Mouse (Mus musculus) ES-E14 (cell line): ENCODE results near the gene Aak1. TPM values are rescaled to one million over a fixed set of nuclear protein-coding genes. Genes with fewer than 3 reads are reported as not detected.

ENCODE experiments used
- DNase-seq: peaks from one replicate; pipeline ENCODE4 v3.0.0-alpha.2; 2013; ENCODE audit warnings: low read depth, low spot score
- H3K27ac ChIP-seq: 2 replicates; pipeline ENCODE4 v1.5.1; 2012; ENCODE audit warnings: low read depth, mild to moderate bottlenecking, low read length, moderate library complexity, mixed read lengths; ENCODE audit not compliant: poor library complexity, insufficient read depth, severe bottlenecking
- H3K36me3 ChIP-seq: 2 replicates; pipeline ENCODE4 v1.6.1; 2012; ENCODE audit warnings: mild to moderate bottlenecking, low read length, moderate library complexity, mixed read lengths; ENCODE audit not compliant: control insufficient read depth, poor library complexity, insufficient read depth, severe bottlenecking
- H3K4me1 ChIP-seq, 2 experiments: fragments of 150-350 bp in 1 of 2; sonication (generic) in 1 of 2; 2 replicates each; pipeline ENCODE4 v1.6.1; 2012; ENCODE audit warnings: low read length in 2 of 2, mild to moderate bottlenecking in 1 of 2, mixed read lengths in 1 of 2; ENCODE audit not compliant: control insufficient read depth in 2 of 2, insufficient read depth in 2 of 2, poor library complexity in 1 of 2
- H3K4me3 ChIP-seq, 2 experiments: fragments of 150-350 bp in 1 of 2; sonication (generic) in 1 of 2; 2 replicates each; pipeline ENCODE4 v1.5.1; 2012; ENCODE audit warnings: low read length in 2 of 2, low read depth in 1 of 2, mild to moderate bottlenecking in 1 of 2, mixed read lengths in 1 of 2; ENCODE audit not compliant: insufficient read depth in 1 of 2, poor library complexity in 1 of 2, severe bottlenecking in 1 of 2
- H3K9ac ChIP-seq: 2 replicates; pipeline ENCODE4 v1.6.1; 2012; ENCODE audit warnings: low read depth, mild to moderate bottlenecking, low read length, mixed read lengths; ENCODE audit not compliant: poor library complexity, insufficient read depth, severe bottlenecking
- H3K9me3 ChIP-seq: fragments of 150-350 bp; sonication (generic); 2 replicates; pipeline ENCODE4 v1.6.1; 2012; ENCODE audit warnings: low read depth, mild to moderate bottlenecking, low read length; ENCODE audit not compliant: control insufficient read depth, insufficient read depth
- CHD2 ChIP-seq: IDR thresholded peaks from 2 replicates; pipeline ENCODE4 v1.6.1; 2014; ENCODE audit warnings: mild to moderate bottlenecking, low read depth, low read length, inconsistent platforms
- HCFC1 ChIP-seq: IDR thresholded peaks from 2 replicates; pipeline ENCODE4 v1.6.1; 2012; ENCODE audit warnings: low read length, inconsistent platforms, borderline replicate concordance; ENCODE audit not compliant: insufficient read depth
- MAFK ChIP-seq: IDR thresholded peaks from 2 replicates; pipeline ENCODE4 v1.6.1; 2014; ENCODE audit warnings: mild to moderate bottlenecking, low read depth, low read length, inconsistent platforms; ENCODE audit not compliant: insufficient read depth
- ZC3H11A ChIP-seq: IDR thresholded peaks from 2 replicates; pipeline ENCODE4 v1.6.1; 2012; ENCODE audit warnings: low read depth, mild to moderate bottlenecking, inconsistent platforms, low read length, borderline replicate concordance
- ZNF384 ChIP-seq: IDR thresholded peaks from 2 replicates; pipeline ENCODE4 v1.6.1; 2012; ENCODE audit warnings: low read depth, low read length, inconsistent platforms
- in situ Hi-C, 2 experiments: fragments of 600-800 bp; cut with MboI; formaldehyde crosslinking; loops; one replicate each; pipeline ENCODE4 v1.15.1; 2025; ENCODE audit warnings: low sequenced_read_pairs in 2 of 2, inconsistent platforms in 1 of 2; ENCODE audit not compliant: unreplicated experiment in 2 of 2
- total RNA-seq: library from RNA; depleted of rRNA; stranded (reverse); fragments of 300-350 nt; gene quantifications from 2 replicates; pipeline ENCODE4 v1.2.3, GENCODE M21; 2012

The Aak1 gene
- total RNA-seq, 1 experiment = 20.0 TPM

DNA sequence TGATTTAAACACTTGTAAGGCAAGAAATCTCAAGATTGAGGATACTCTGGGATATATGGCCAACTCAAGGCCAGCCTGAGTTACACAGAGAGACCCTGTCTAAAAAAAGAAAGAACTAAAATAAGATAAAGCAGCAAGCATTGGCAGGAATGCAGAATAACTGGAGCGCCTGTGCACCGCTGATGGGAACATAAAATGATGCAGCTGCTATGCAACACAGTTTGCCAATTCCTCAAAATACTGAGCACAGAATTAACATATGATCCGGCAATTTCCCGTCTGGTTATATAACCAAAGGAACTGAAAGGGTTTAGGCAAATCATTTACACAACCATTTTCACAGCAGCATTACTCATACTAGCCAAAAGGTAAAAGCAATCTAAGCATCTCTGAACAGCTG lies 30.0 kb downstream of the Aak1 start:
- DNase-seq = no peak
- TF ChIP-seq CHD2 (no peak), HCFC1 (no peak), ZC3H11A (no peak), ZNF384 (no peak), MAFK (no peak)
- H3K36me3 ChIP-seq = no peaks in the 10 kb centered on the region
- no peak overlapping the region for H3K4me3 ChIP-seq
- H3K27ac ChIP-seq = no peak overlapping the region
- H3K9me3 ChIP-seq = no peaks in the 10 kb centered on the region
- in situ Hi-C loops = no loop called here
- H3K9ac ChIP-seq = no peak overlapping the region
- H3K4me1 ChIP-seq = peaks cover 0 to 2% of the 10 kb centered on the region in 2 experiments; a peak in 1 of 4 replicates

GRCm38 (mm10) chr6:86884230-86884629 lies 34.9 kb downstream of the Aak1 start:
- no peak overlapping the region for H3K27ac ChIP-seq
- peaks cover 2% of the 10 kb centered on the region; the same call in 1 of the 2 replicates for H3K36me3 ChIP-seq
- no peak for DNase-seq
- no peak overlapping the region for H3K4me3 ChIP-seq
- H3K9me3 ChIP-seq = no peaks in the 10 kb centered on the region
- H3K9ac ChIP-seq = no peak overlapping the region
- TF ChIP-seq ZNF384 (no peak), ZC3H11A (no peak), MAFK (no peak), CHD2 (no peak), HCFC1 (no peak)
- peaks cover 0 to 2% of the 10 kb centered on the region in 2 experiments; a peak in 1 of 4 replicates for H3K4me1 ChIP-seq
- in situ Hi-C loops = no loop called here

GRCm38 (mm10) chr6:86884746-86885145 lies 35.4 kb downstream of the Aak1 start:
- in situ Hi-C loops = no loop called here
- Histone ChIP-seq H3K4me3 (no peak overlapping the region), H3K9ac (no peak overlapping the region), H3K9me3 (no peaks in the 10 kb centered on the region), H3K36me3 (peaks cover 2% of the 10 kb centered on the region; the same call in 1 of the 2 replicates), H3K27ac (no peak overlapping the region), H3K4me1 (peaks cover 0 to 2% of the 10 kb centered on the region in 2 experiments; a peak in 1 of 4 replicates)
- TF ChIP-seq MAFK (no peak), ZNF384 (no peak), CHD2 (no peak), HCFC1 (no peak), ZC3H11A (no peak)
- no peak for DNase-seq

- H3K4me3 ChIP-seq = no peak overlapping the region
- H3K9ac ChIP-seq = no peak overlapping the region
- no peak overlapping the region for H3K27ac ChIP-seq
- H3K4me1 ChIP-seq = peaks cover 0 to 2% of the 10 kb centered on the region in 2 experiments; a peak in 1 of 4 replicates
- H3K36me3 ChIP-seq = peaks cover 2% of the 10 kb centered on the region; the same call in 1 of the 2 replicates
- DNase-seq = no peak
- in situ Hi-C loops = no loop called here
- no peaks in the 10 kb centered on the region for H3K9me3 ChIP-seq
- TF ChIP-seq MAFK (no peak), CHD2 (no peak), HCFC1 (no peak), ZNF384 (no peak), ZC3H11A (no peak)
Measured at GRCm38 (mm10) chr6:86885816-86886529, 36.7 kb downstream of the Aak1 start.
